Mouse (Mus musculus) cortical plate, adult 2 months (tissue): ENCODE results near the gene Proser3. TPM values are rescaled to one million over a fixed set of nuclear protein-coding genes. Genes with fewer than 3 reads are reported as not detected.
A peak's percentile ranks its signal among the peaks of the same experiment; 100 is the strongest.

Source experiments
- H3K27ac ChIP-seq: fragments of 200-500 bp; 2 replicates; pipeline ENCODE4 v1.5.1; 2012; ENCODE audit warnings: low read length, control low read depth, inconsistent platforms; ENCODE audit not compliant: insufficient read depth
- H3K4me1 ChIP-seq: fragments of 200-500 bp; 2 replicates; pipeline ENCODE4 v1.6.1; 2011; ENCODE audit warnings: low read length; ENCODE audit not compliant: control insufficient read depth, insufficient read depth
- H3K4me3 ChIP-seq: fragments of 200-500 bp; 2 replicates; pipeline ENCODE4 v1.5.1; 2011; ENCODE audit warnings: mild to moderate bottlenecking, low read length, control low read depth; ENCODE audit not compliant: insufficient read depth
- CTCF ChIP-seq: fragments of 200-500 bp; IDR thresholded peaks from 2 replicates; pipeline ENCODE4 v1.5.1; 2011; ENCODE audit warnings: mild to moderate bottlenecking, control low read depth, low read length; ENCODE audit not compliant: insufficient read depth; ENCODE audit errors: extremely low read depth
- POLR2A ChIP-seq: fragments of 200-500 bp; IDR thresholded peaks from 2 replicates; pipeline ENCODE4 v1.6.1; 2011; ENCODE audit warnings: mild to moderate bottlenecking, low read length, control low read depth; ENCODE audit not compliant: insufficient read depth; ENCODE audit errors: extremely low read depth
- polyA plus RNA-seq: library from polyadenylated mRNA; depleted of rRNA; stranded (reverse); fragments of >200 nt; gene quantifications from 2 replicates; pipeline ENCODE4 v1.2.3, GENCODE M21; 2012

The Proser3 gene
- polyA plus RNA-seq, 1 experiment = 6.2 TPM

GRCm38 (mm10) chr7:30581547-30581946, 29.4 kb upstream of the Proser3 start:
- Histone ChIP-seq H3K27ac (no peak overlapping the region), H3K4me3 (no peak overlapping the region), H3K4me1 (no peaks in the 10 kb centered on the region)
- TF ChIP-seq POLR2A (no peak), CTCF (no peak)

- H3K4me1 ChIP-seq = no peaks in the 10 kb centered on the region
Measured at GRCm38 (mm10) chr7:30579950-30580349, 27.9 kb upstream of the Proser3 start.

DNA sequence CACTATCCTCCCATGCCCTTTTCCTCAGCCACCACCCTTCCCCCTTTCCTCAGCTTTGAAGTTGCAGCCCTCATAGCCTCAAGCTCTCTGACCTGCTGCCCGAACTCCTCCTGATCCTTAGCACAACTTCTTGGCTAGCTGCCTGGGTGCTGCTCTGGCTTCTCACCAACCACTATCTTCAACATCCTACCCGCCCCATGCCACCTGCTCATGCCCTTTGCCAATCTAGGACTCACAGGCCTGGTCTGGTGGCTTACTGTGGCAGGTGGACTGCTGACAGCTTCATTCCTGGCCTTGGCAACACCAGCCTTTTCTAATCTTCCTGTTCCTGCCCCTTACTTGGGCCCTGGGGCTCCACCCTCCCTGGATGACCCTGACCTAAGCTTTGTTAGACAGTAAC, 20.9 kb upstream of the Proser3 start:
- Histone ChIP-seq H3K27ac (no peak overlapping the region), H3K4me1 (no peaks in the 10 kb centered on the region), H3K4me3 (no peak overlapping the region)
- TF ChIP-seq POLR2A (no peak), CTCF (no peak)

More at GRCm38 (mm10) chr7:30579950-30580349, 27.9 kb upstream of the Proser3 start:
- no peak overlapping the region for H3K4me3 ChIP-seq
- TF ChIP-seq POLR2A = no peak
- no peak for TF ChIP-seq CTCF
- H3K27ac ChIP-seq = no peak overlapping the region

DNA sequence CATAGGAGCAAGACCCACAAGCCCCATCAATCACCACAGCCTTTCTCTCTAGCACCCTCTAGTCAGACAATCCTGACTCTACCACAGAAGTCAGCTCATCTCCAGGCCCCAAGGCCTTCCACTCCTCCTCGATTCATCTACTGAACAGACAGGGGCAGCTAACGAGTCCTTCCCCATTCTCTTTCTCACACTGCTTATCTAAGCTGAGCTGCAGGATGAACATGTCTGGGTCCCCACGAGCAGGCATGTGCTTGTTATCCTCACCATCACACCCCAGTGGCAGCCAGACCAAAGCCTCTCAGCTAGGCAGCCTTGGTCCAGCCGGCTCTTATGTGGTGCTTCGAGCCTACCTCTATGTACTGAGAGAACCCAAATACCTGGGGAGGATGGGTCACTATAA, 20.3 kb upstream of the Proser3 start:
- Histone ChIP-seq H3K4me3 (no peak overlapping the region), H3K4me1 (no peaks in the 10 kb centered on the region), H3K27ac (no peak overlapping the region)
- TF ChIP-seq CTCF = no peak
- TF ChIP-seq POLR2A = no peak

- TF ChIP-seq POLR2A (no peak), CTCF (no peak)
- Histone ChIP-seq H3K4me3 (no peak overlapping the region), H3K4me1 (peaks cover 3% of the 10 kb centered on the region; the same call in 1 of the 2 replicates), H3K27ac (no peak overlapping the region)
Measured at GRCm38 (mm10) chr7:30567555-30567954, 15.5 kb upstream of the Proser3 start.

GRCm38 (mm10) chr7:30566033-30566432, 13.9 kb upstream of the Proser3 start:
- H3K4me1 ChIP-seq = peaks cover 3% of the 10 kb centered on the region; the same call in 1 of the 2 replicates
- no peak overlapping the region for H3K27ac ChIP-seq
- TF ChIP-seq POLR2A (no peak), CTCF (no peak)
- no peak overlapping the region for H3K4me3 ChIP-seq

DNA sequence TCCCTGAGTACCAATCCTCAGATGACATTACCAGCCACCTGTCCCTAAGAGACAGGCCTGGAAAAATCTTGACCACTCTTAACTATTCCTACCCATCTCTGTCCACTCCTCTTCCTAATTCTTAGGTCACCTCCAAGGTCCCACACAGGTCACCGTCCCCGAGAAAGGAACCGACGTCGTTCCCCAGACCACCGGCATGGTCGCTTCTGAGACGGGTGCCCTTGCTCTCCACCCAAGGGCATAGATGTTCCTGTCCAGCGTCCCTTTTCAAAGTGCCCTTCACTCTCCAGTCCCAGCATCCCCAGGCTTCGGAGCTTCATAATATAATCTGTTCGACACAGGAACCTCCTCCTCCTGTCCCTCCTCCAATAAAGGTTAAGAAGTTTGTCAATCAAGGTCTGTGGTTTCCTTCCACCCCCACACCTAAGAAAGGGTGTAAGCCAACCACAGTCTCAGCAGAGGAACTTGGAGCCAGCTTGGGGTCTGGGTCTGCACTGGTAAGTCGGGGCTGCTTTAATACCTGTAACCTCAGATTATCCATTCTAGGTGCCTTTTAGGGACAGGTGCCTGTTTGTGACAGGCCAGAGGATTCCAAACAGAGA, 13.0 kb upstream of the Proser3 start, which contains the start of gene Igflr1:
Igflr1 (plus strand) TSS at position 458 of the 602 bp plus-strand sequence.
- H3K4me1 ChIP-seq = peaks cover 3% of the 10 kb centered on the region; the same call in 1 of the 2 replicates
- TF ChIP-seq CTCF (no peak), POLR2A (no peak)
- H3K4me3 ChIP-seq = no peak within 1 kb of the TSS; the same call in 1 of the 2 replicates
- no peak within 1 kb of the TSS for H3K27ac ChIP-seq

GRCm38 (mm10) chr7:30563906-30564280, 11.8 kb upstream of the Proser3 start:
- peaks cover 3% of the 10 kb centered on the region; the same call in 1 of the 2 replicates for H3K4me1 ChIP-seq
- peak overlapping the region; percentile 50 for H3K4me3 ChIP-seq
- TF ChIP-seq CTCF = no peak
- TF ChIP-seq POLR2A = no peak
- H3K27ac ChIP-seq = no peak overlapping the region

DNA sequence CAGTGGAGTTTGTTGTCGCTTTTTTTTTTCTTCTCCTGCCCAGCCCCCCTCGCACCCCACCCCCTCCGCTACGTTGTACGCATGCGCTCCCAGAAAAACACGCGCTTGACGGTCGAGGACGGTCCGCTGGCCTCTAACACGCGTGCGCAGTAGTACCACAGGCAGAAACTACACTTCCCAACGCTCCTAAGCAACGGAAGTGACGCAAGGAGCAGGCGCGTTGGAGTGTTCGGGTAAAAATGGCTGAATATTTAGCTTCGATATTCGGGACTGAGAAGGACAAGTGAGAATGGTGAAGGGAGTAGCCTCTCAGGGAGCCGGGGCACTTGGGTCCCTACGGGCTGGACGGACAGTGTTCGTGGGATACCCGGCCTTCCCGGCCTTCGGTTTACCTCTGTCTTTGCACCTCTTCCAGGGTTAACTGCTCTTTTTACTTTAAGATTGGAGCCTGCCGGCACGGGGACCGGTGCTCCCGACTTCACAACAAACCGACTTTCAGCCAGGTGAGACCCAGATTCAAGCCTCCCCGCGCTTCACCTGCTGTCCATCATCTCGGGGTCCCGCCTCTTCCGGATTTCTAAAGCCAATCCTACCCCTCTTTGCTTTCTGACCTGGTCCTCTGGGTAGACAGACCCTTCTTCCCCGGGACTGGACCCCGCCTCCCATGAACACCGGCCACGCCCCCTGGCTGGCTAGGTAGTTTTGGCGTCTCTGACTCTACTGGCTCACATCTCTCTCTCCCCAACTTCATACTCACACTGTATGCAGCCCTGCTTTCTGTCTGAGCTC, 11.2 kb upstream of the Proser3 start, which contains the start of the genes U2af1l4, Gm49396 and Psenen:
U2af1l4 (plus strand) TSS at position 185 of the 789 bp plus-strand sequence.
Gm49396 (plus strand) TSS at position 228 of the 789 bp plus-strand sequence.
Psenen (minus strand) TSS at position 511 of the 789 bp plus-strand sequence.
- TF ChIP-seq CTCF (no peak), POLR2A (peak; percentile 66)
- peak within 1 kb of the TSS; percentile 50 for H3K4me3 ChIP-seq
- H3K27ac ChIP-seq = peak within 1 kb of the TSS; percentile 41
- H3K4me1 ChIP-seq = peaks cover 3% of the 10 kb centered on the region; the same call in 1 of the 2 replicates

- no peak for TF ChIP-seq POLR2A
- TF ChIP-seq CTCF = no peak
- Histone ChIP-seq H3K4me1 (peaks cover 3% of the 10 kb centered on the region; the same call in 1 of the 2 replicates), H3K4me3 (peak overlapping the region; percentile 50), H3K27ac (peak overlapping the region; percentile 11)
Measured at GRCm38 (mm10) chr7:30562526-30563116, 10.5 kb upstream of the Proser3 start.
